Mouse (Mus musculus) C2C12 (cell line): Measurements from ENCODE around the gene Magi1.

Experiments
- CEBPB ChIP-seq: IDR thresholded peaks from one replicate; pipeline ENCODE4 v1.6.1; 2011; ENCODE audit warnings: low read depth, mild to moderate bottlenecking, control low read depth, moderate library complexity
- CTCF ChIP-seq: IDR thresholded peaks from one replicate; pipeline ENCODE4 v1.5.1; 2011; ENCODE audit not compliant: control insufficient read depth, insufficient read depth, insufficient read length
- FOSL1 ChIP-seq: IDR thresholded peaks from one replicate; pipeline ENCODE4 v1.8.0; 2011; ENCODE audit warnings: mild to moderate bottlenecking, low read length; ENCODE audit not compliant: poor library complexity, insufficient read depth, severe bottlenecking
- MAX ChIP-seq: IDR thresholded peaks from one replicate; pipeline ENCODE4 v1.6.1; 2011; ENCODE audit warnings: mild to moderate bottlenecking, control low read depth
- MYOD1 ChIP-seq: IDR thresholded peaks from one replicate; pipeline ENCODE4 v1.6.1; 2011; ENCODE audit warnings: low read depth; ENCODE audit not compliant: control insufficient read depth, insufficient read length
- MYOG ChIP-seq: IDR thresholded peaks from one replicate; pipeline ENCODE4 v1.6.1; 2011; ENCODE audit not compliant: control insufficient read depth, insufficient read length; ENCODE audit errors: extremely low read depth

GRCm38 (mm10) chr6:93996841-93997485, 286.8 kb downstream of the Magi1 start:
- TF ChIP-seq CTCF: no peak
- no peak for TF ChIP-seq MYOD1
- no peak for TF ChIP-seq MYOG
- TF ChIP-seq MAX: no peak
- no peak for TF ChIP-seq CEBPB
- no peak for TF ChIP-seq FOSL1
